Mouse (Mus musculus): ENCODE measurements at regions not wholly inside any gene's neighbourhood (a gene's known extent, or its start where the extent isn't known, plus 50 kb on each side); places are given as distances from the start of the nearest gene placed in this dataset.
A peak's percentile ranks its signal among the peaks of the same experiment; 100 is the strongest.

- H3K4me3 ChIP-seq (ENCODE audit: insufficient read depth, low read depth, low read length): no peak overlapping the region
These were observed 151.7 kb downstream of the 1190002N15Rik start for GRCm38 (mm10) chr9:94386190-94386589.

GRCm38 (mm10) chr9:94382293-94382692 is 155.6 kb downstream of the 1190002N15Rik start:
- 80% methylated on average over 2 of the region's 2 CpGs for WGBS
- TF ChIP-seq POLR2A (IDR thresholded peaks at IDR 0.05; ENCODE audit: low read depth, low read length) (no peak), CTCF (conservative IDR thresholded peaks at IDR 0.05; ENCODE audit: insufficient read depth, insufficient read length, low read depth, low read length) (no peak)
- H3K36me3 ChIP-seq (ENCODE audit: control insufficient read depth, insufficient read depth, low read length): no peaks in the 10 kb centered on the region
- H3K27ac ChIP-seq (ENCODE audit: insufficient read depth, low read depth, low read length): no peak overlapping the region
- no peaks in the 10 kb centered on the region for H3K27me3 ChIP-seq (replicated peaks; ENCODE audit: control insufficient read depth, insufficient read depth, low read length)
- no peak overlapping the region for H3K4me3 ChIP-seq (ENCODE audit: insufficient read depth, low read depth, low read length)
- DNase-seq: no peak
- no peaks in the 10 kb centered on the region for H3K4me1 ChIP-seq (ENCODE audit: control insufficient read depth, insufficient read depth, low read length)

More at GRCm38 (mm10) chr9:94386190-94386589, 151.7 kb downstream of the 1190002N15Rik start:
- DNase-seq: no peak
- Histone ChIP-seq H3K27me3 (replicated peaks; ENCODE audit: control insufficient read depth, insufficient read depth, low read length) (no peaks in the 10 kb centered on the region), H3K36me3 (ENCODE audit: control insufficient read depth, insufficient read depth, low read length) (no peaks in the 10 kb centered on the region), H3K27ac (ENCODE audit: insufficient read depth, low read depth, low read length) (no peak overlapping the region), H3K4me1 (ENCODE audit: control insufficient read depth, insufficient read depth, low read length) (no peaks in the 10 kb centered on the region)
- TF ChIP-seq POLR2A (IDR thresholded peaks at IDR 0.05; ENCODE audit: low read depth, low read length) (no peak), CTCF (conservative IDR thresholded peaks at IDR 0.05; ENCODE audit: insufficient read depth, insufficient read length, low read depth, low read length) (no peak)

DNA sequence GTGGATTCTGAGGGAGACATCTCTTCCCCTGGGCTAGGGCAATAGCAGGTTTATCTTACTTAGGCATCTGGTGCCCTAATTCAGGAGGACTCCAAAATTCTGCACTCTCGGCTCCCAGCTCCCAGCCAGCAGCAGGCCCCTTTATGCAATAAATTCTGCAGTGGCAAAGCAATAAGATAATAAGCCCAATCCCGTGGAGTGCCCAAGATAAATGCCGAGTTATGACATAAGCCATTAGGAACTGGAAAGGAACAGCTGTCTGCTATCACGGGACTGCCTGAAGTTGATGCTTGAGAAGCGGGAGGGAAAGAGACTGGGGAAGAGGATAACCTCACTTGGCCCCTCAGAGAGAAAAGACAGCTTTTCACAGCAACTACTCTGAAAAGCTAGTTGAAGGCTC is 159.0 kb downstream of the 1190002N15Rik start:
- Histone ChIP-seq H3K27ac (ENCODE audit: insufficient read depth, low read depth, low read length) (no peak overlapping the region), H3K4me3 (ENCODE audit: insufficient read depth, low read depth, low read length) (no peak overlapping the region), H3K4me1 (ENCODE audit: control insufficient read depth, insufficient read depth, low read length) (no peaks in the 10 kb centered on the region), H3K36me3 (ENCODE audit: control insufficient read depth, insufficient read depth, low read length) (no peaks in the 10 kb centered on the region), H3K27me3 (replicated peaks; ENCODE audit: control insufficient read depth, insufficient read depth, low read length) (no peaks in the 10 kb centered on the region)
- TF ChIP-seq POLR2A (IDR thresholded peaks at IDR 0.05; ENCODE audit: low read depth, low read length) (no peak), CTCF (conservative IDR thresholded peaks at IDR 0.05; ENCODE audit: insufficient read depth, insufficient read length, low read depth, low read length) (no peak)
- WGBS: 56% methylated on average over 5 of the region's 5 CpGs
- DNase-seq: peak; percentile 13

- Histone ChIP-seq H3K4me1 (ENCODE audit: control insufficient read depth, insufficient read depth, low read length) (no peaks in the 10 kb centered on the region), H3K27ac (ENCODE audit: insufficient read depth, low read depth, low read length) (no peak overlapping the region), H3K27me3 (replicated peaks; ENCODE audit: control insufficient read depth, insufficient read depth, low read length) (no peaks in the 10 kb centered on the region), H3K4me3 (ENCODE audit: insufficient read depth, low read depth, low read length) (no peak overlapping the region), H3K36me3 (ENCODE audit: control insufficient read depth, insufficient read depth, low read length) (no peaks in the 10 kb centered on the region)
- no peak for DNase-seq
- no peak for TF ChIP-seq CTCF (conservative IDR thresholded peaks at IDR 0.05; ENCODE audit: insufficient read depth, insufficient read length, low read depth, low read length)
- TF ChIP-seq POLR2A (IDR thresholded peaks at IDR 0.05; ENCODE audit: low read depth, low read length): no peak
- 67% methylated on average over 6 of the region's 6 CpGs for WGBS
These were observed 159.6 kb downstream of the 1190002N15Rik start for GRCm38 (mm10) chr9:94378291-94378690.

DNA sequence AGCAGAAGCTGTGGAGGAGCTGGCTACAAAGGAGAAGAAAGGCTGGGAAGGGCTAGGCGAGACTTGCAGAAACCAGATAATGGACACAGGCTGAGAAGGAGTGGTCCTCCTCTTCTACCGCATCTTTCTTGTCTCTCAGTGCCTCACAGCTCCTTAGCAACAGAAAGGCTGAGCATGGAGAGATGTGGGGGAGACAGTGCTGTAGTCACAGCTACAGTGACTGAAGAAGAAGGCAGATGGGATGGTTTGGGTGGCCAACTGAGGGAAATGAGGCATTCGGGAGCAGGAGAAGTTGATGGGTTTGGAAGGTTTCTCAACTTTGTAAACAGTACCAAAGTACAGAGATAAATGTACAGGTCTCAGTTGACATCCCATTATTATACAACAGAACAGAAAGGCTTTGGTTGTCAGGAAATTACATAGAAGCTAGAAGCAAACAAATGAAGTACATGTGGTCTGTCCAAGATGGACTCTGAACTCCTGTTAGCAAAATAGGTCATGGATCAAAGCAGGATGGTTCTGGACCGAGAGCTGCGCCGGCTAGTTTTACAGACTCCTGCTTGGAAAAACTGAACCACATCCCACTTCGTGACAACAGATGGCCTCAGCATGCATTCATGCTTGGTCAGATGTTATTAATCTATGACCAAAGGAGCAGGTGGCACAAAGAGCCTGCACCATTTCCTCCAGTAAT is 160.4 kb downstream of the 1190002N15Rik start:
- H3K4me3 ChIP-seq (ENCODE audit: insufficient read depth, low read depth, low read length): no peak overlapping the region
- WGBS: 67% methylated on average over 7 of the region's 7 CpGs
- H3K27me3 ChIP-seq (replicated peaks; ENCODE audit: control insufficient read depth, insufficient read depth, low read length): no peaks in the 10 kb centered on the region
- no peaks in the 10 kb centered on the region for H3K36me3 ChIP-seq (ENCODE audit: control insufficient read depth, insufficient read depth, low read length)
- no peak overlapping the region for H3K27ac ChIP-seq (ENCODE audit: insufficient read depth, low read depth, low read length)
- TF ChIP-seq POLR2A (IDR thresholded peaks at IDR 0.05; ENCODE audit: low read depth, low read length) (no peak), CTCF (conservative IDR thresholded peaks at IDR 0.05; ENCODE audit: insufficient read depth, insufficient read length, low read depth, low read length) (no peak)
- no peaks in the 10 kb centered on the region for H3K4me1 ChIP-seq (ENCODE audit: control insufficient read depth, insufficient read depth, low read length)
- no peak for DNase-seq

- H3K4me1 ChIP-seq (ENCODE audit: control insufficient read depth, insufficient read depth, low read length): no peaks in the 10 kb centered on the region
- 80% methylated on average over 2 of the region's 2 CpGs for WGBS
These were observed 166.9 kb downstream of the 1190002N15Rik start for GRCm38 (mm10) chr9:94370976-94371375.

DNA sequence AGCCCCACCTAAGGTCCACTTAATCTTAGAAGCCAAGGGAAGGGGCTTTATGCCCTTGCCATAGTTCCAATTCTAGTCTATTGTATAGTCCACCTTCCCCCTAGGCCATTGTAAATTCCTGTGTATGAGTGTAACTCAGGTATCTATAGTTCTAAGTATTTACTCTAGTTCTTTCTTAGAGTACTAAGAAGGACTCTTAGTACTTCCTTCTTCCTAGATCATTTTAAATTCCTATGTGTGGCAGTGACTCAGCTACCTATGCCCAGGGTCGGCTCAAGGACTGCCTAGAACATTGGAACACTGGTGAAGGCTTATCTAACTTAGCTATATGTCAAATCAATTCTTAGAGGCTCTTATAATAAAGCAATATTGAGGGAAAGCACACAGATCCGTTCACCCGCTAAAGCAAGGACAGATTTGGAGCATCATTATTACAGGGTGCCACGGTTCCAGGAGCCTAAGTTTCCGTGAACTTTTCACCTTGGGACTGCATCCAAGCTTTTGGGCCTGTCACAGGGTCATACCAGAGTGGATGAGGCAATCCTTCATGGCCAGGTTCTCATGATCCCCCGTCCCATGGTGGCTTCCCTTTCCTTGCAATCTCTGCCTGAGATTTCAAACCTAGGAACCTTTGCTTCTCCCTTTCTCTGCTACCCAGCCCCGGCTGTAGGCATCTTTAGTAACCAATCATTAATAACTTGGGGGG is 169.5 kb downstream of the 1190002N15Rik start:
- H3K27ac ChIP-seq (ENCODE audit: insufficient read depth, low read depth, low read length): no peak overlapping the region
- TF ChIP-seq CTCF (conservative IDR thresholded peaks at IDR 0.05; ENCODE audit: insufficient read depth, insufficient read length, low read depth, low read length) (no peak), POLR2A (IDR thresholded peaks at IDR 0.05; ENCODE audit: low read depth, low read length) (no peak)
- no peaks in the 10 kb centered on the region for H3K27me3 ChIP-seq (replicated peaks; ENCODE audit: control insufficient read depth, insufficient read depth, low read length)
- WGBS: 74% methylated on average over 7 of the region's 7 CpGs
- no peak for DNase-seq
- no peak overlapping the region for H3K4me3 ChIP-seq (ENCODE audit: insufficient read depth, low read depth, low read length)
- no peaks in the 10 kb centered on the region for H3K4me1 ChIP-seq (ENCODE audit: control insufficient read depth, insufficient read depth, low read length)
- H3K36me3 ChIP-seq (ENCODE audit: control insufficient read depth, insufficient read depth, low read length): no peaks in the 10 kb centered on the region

More at GRCm38 (mm10) chr9:94370976-94371375, 166.9 kb downstream of the 1190002N15Rik start:
- no peak overlapping the region for H3K27ac ChIP-seq (ENCODE audit: insufficient read depth, low read depth, low read length)
- no peak overlapping the region for H3K4me3 ChIP-seq (ENCODE audit: insufficient read depth, low read depth, low read length)
- H3K27me3 ChIP-seq (replicated peaks; ENCODE audit: control insufficient read depth, insufficient read depth, low read length): no peaks in the 10 kb centered on the region
- TF ChIP-seq POLR2A (IDR thresholded peaks at IDR 0.05; ENCODE audit: low read depth, low read length) (no peak), CTCF (conservative IDR thresholded peaks at IDR 0.05; ENCODE audit: insufficient read depth, insufficient read length, low read depth, low read length) (no peak)
- no peaks in the 10 kb centered on the region for H3K36me3 ChIP-seq (ENCODE audit: control insufficient read depth, insufficient read depth, low read length)
- DNase-seq: no peak

All from kidney, adult 2 months (tissue).